In genomic region chr2:49628094-49628705, GRCm38 (mm10) we compare ENCODE assay signal across 11 mouse cellular contexts. TPM values are rescaled to one million over a fixed set of nuclear protein-coding genes. Genes with fewer than 3 reads are reported as not detected.
DNase-seq lines count a peak whose midpoint lies in the region; ATAC-seq lines count a peak whose summit lies in the region.
"Had no signal": no experiment of that assay in that cellular context is flagged by ENCODE, and none has a peak within 500 bp of the region (broad histone marks: within the 10 kb centered on the region; RNA-seq: fewer than 3 reads in every experiment).

No protein-coding gene starts in this region.

- H3K4me1 ChIP-seq in midbrain, embryonic 13.5 days (replicated peaks): peaks cover 63% of the 10 kb centered on the region
- peaks cover 8% of the 10 kb centered on the region; the same call in 1 of the 2 replicates for H3K4me1 ChIP-seq in limb, embryonic 10.5 days

- peaks cover 9% of the 10 kb centered on the region for H3K36me3 ChIP-seq in midbrain, embryonic 13.5 days
- peaks cover 18% of the 10 kb centered on the region for H3K36me3 ChIP-seq in limb, embryonic 10.5 days

- H3K27me3 ChIP-seq in midbrain, embryonic 13.5 days: no peaks in the 10 kb centered on the region
- no peaks in the 10 kb centered on the region for H3K27me3 ChIP-seq in limb, embryonic 10.5 days (ENCODE audit: low read depth, poor library complexity, severe bottlenecking)

- H3K9ac ChIP-seq in midbrain, embryonic 13.5 days (replicated peaks): no peak overlapping the region; the same call in 1 of the 2 replicates

- peak; percentile 38; the same call in 1 of the 2 replicates for ATAC-seq in midbrain, embryonic 13.5 days

- H3K27ac ChIP-seq in midbrain, embryonic 13.5 days: peak overlapping the region; percentile 60
- no peak overlapping the region for H3K27ac ChIP-seq in limb, embryonic 10.5 days

- peak; percentile 45 for DNase-seq in layer of hippocampus, adult 11-12 months (ENCODE audit: low spot score)
- no peak for DNase-seq in layer of hippocampus, adult 9-11 months
- DNase-seq in cerebellum, adult 11 months: peak; percentile 72
- DNase-seq in cerebellum, postnatal 10 days: peak; percentile 90 to 93
- no peak for DNase-seq in ovary, postnatal 10 days (ENCODE audit: low spot score)
- DNase-seq in limb, embryonic 10.5 days (ENCODE audit: low spot score): no peak
- no peak for DNase-seq in testis, postnatal 14 days (ENCODE audit: low spot score)
- DNase-seq: heart, postnatal 14 days; lung, adult 18-20 months; spleen, adult 18-20 months had no signal

- no peak overlapping the region for H3K4me2 ChIP-seq in midbrain, embryonic 13.5 days (replicated peaks)

- WGBS in midbrain, embryonic 13.5 days: 72% methylated on average over 6 of the region's 6 CpGs
- 77% methylated on average over 6 of the region's 6 CpGs for WGBS in limb, embryonic 10.5 days

- no peak overlapping the region for H3K4me3 ChIP-seq in midbrain, embryonic 13.5 days (replicated peaks)
- H3K4me3 ChIP-seq in limb, embryonic 10.5 days: no peak overlapping the region

- no peaks in the 10 kb centered on the region for H3K9me3 ChIP-seq in midbrain, embryonic 13.5 days
- no peaks in the 10 kb centered on the region for H3K9me3 ChIP-seq in limb, embryonic 10.5 days (replicated peaks)

RNA-seq across cellular contexts. Expression of gene Kif5c, which starts 9.1 kb away (rescaled TPM):
- polyA plus RNA-seq in midbrain, embryonic 13.5 days (2015; fragmentation: Nextera tagmentation; extraction: Ambion mirVana): 180 and 183 TPM in 2 replicates
- polyA plus RNA-seq in limb, embryonic 10.5 days (2016; fragmentation: Nextera tagmentation; extraction: Ambion mirVana): 13.8 and 14.5 TPM in 2 replicates

Comparison
In these comparisons a context has a peak if more than half of its experiments do, and no peak if none do; other contexts are left out.
1. DNase-seq: peak in layer of hippocampus, adult 11-12 months (single experiment), cerebellum, adult 11 months (single experiment) and cerebellum, postnatal 10 days (2 of 2); none in layer of hippocampus, adult 9-11 months (single experiment), ovary, postnatal 10 days (single experiment), limb, embryonic 10.5 days (single experiment) and testis, postnatal 14 days (single experiment).
2. RNA of gene Kif5c, which starts 9.1 kb away (polyA plus RNA-seq): 180 to 183 TPM in midbrain, embryonic 13.5 days; 13.8 to 14.5 TPM in limb, embryonic 10.5 days; every median in the first group is over 10 times any median in the second.